Mouse (Mus musculus) kidney, adult 2 months (tissue): ENCODE results near the gene Rpia.

Experiments used
- CTCF ChIP-seq: fragments of 200-500 bp; conservative IDR thresholded peaks from 2 replicates; pipeline ENCODE4 v1.5.1; 2011; ENCODE audit warnings: low read depth, mild to moderate bottlenecking, control low read depth, low read length, moderate library complexity, mixed read lengths; ENCODE audit not compliant: insufficient read depth, insufficient read length
- POLR2A ChIP-seq: fragments of 200-500 bp; IDR thresholded peaks from one replicate; pipeline ENCODE4 v1.6.1; 2011; ENCODE audit warnings: low read depth, low read length, control low read depth

GRCm38 (mm10) chr6:70785852-70786251 lies 6.2 kb downstream of the Rpia start:
- TF ChIP-seq POLR2A, result no peak
- TF ChIP-seq CTCF, result no peak
